Mouse (Mus musculus): ENCODE results near the gene Triobp. TPM values are rescaled to one million over a fixed set of nuclear protein-coding genes. Genes with fewer than 3 reads are reported as not detected.
"Not testable (repeated sequence)": the region's sequence is repeated elsewhere in the genome, so short reads cannot be mapped to it uniquely, and the experiment has no call there.

Triobp gene
- total RNA-seq, 4 experiments from 2014 or later = 121 to 175 (median 150) TPM

DNA sequence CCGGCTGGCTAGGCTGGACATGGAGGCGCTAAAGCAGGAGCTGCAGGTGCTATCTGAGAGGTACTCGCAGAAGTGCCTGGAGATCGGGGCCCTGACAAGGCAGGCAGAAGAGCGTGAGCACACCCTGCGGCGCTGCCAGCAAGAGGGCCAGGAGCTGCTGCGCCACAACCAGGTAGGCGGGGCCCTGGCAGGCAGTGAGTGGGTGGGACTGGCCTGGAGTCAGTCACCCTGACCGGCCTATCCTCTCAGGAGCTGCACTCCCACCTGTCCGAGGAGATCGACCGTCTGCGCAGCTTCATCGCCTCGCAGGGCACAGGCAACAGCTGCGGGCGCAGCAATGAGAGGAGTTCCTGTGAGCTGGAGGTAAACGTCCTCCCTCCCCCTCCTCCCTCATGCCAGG lies 54.5 kb downstream of the Triobp start:
- peak; percentile 81 for DNase-seq

DNA sequence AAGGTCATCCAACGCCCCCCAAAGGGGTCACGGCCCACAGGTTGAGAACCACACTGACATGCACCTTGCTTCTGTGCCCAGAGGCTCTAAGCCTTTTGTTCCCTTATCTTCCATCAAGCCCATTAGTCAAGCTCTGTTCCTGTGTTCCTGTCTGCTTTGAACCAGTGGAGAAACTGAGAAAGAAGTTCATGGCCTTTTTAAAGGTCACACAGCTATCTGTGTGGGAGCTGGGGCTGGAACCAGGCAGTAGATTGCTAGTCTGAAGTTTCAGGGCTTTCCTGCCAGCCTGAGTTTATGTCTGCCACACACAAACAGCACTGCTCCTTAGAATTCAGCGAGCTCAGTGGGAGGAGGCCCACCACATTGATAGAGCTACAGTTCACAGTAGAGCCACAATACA lies 55.6 kb downstream of the Triobp start:
- no peak for DNase-seq

DNA sequence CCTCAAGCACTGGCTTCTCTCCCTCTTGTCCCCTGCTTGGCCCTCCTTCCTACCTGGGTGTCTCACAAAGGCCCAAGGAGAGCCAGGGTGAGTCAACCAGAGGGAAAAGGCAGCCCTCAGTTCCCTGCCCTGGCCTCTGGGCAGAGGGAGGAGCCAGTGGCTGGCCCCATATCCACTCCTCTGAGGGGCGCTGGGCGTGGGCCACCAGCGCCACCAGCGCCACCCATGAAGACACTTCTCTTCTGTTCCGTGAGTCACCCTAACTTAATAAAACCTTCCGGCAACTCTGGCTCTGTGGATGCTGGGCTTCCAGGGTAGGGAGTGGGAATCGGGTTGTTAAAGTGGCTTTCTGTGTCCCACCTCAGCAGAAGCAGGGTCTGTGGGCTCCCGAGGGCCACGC lies 58.1 kb downstream of the Triobp start:
- no peak for DNase-seq

- no peak for DNase-seq
Observed at GRCm38 (mm10) chr15:79006638-79007037, 59.1 kb downstream of the Triobp start.

DNA sequence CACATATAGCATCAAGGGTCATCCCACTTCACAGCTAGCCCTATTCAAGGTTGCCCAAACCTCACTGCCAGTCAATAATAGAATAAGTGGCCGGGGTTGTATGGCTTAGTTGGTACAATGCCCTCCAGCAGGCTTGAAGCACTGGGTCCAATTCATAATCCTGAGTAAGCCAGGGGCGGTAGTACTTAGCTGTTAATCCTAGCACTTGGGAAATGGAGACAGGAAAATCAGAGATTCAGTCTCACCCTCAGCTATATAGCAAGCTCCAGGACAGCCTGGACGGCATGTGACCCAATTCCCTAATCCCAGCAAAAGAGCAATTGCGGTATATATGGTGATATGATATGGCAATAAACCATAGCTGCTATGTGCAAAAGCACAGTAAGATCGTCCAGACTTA lies 59.5 kb downstream of the Triobp start:
- DNase-seq = no peak

- not testable (repeated sequence) for DNase-seq
Observed at GRCm38 (mm10) chr15:79007836-79008235, 60.3 kb downstream of the Triobp start.

GRCm38 (mm10) chr15:79009734-79010133 lies 62.2 kb downstream of the Triobp start:
- no peak for DNase-seq

- DNase-seq = no peak
Observed at GRCm38 (mm10) chr15:79011550-79011949, 64.0 kb downstream of the Triobp start.

GRCm38 (mm10) chr15:79013382-79013781 lies 65.9 kb downstream of the Triobp start:
- no peak for DNase-seq

DNA sequence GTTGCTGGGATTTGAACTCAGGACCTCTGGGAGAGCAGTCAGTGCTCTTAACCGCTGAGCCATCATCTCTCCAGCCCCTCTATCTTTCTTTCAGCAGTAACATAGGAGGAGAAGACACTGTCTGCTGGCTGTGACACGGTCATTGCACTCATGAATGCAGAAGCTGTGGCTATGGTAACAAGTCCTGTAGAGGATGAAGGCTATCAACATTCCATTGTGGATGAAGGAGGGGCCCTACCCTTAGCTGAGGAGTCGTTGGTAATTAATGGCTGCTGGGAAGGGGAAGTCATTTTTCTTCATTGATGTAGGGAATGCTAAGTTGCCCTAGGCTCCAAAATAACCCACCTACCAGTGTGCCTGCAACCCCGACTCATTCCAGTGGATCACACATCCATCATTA lies 70.7 kb downstream of the Triobp start:
- no peak for DNase-seq

GRCm38 (mm10) chr15:79018886-79019285 lies 71.4 kb downstream of the Triobp start:
- DNase-seq = no peak

- DNase-seq = no peak
Observed at GRCm38 (mm10) chr15:79022671-79023230, 75.2 kb downstream of the Triobp start.

DNA sequence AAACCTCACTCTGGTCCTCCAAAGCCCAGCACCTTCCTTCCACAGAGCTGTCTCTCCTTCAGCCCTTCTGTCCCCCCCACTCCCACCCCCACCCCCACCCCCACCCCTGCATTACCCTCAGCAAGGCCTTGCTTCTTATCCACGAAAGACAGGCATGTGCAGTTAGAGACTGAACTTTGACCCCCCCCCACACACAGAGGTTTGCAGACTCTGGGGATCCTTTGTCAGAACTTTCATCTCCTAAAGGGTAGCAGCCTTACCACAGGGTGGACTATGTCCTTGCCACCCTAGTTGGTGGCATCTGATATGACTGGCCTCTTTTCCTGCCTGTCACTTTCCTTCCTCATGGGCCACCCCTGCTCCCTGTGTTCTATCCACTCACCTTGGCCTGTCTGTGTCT lies 75.8 kb downstream of the Triobp start:
- DNase-seq = no peak

- DNase-seq = no peak
Observed at GRCm38 (mm10) chr15:79025687-79026308, 78.3 kb downstream of the Triobp start.

DNA sequence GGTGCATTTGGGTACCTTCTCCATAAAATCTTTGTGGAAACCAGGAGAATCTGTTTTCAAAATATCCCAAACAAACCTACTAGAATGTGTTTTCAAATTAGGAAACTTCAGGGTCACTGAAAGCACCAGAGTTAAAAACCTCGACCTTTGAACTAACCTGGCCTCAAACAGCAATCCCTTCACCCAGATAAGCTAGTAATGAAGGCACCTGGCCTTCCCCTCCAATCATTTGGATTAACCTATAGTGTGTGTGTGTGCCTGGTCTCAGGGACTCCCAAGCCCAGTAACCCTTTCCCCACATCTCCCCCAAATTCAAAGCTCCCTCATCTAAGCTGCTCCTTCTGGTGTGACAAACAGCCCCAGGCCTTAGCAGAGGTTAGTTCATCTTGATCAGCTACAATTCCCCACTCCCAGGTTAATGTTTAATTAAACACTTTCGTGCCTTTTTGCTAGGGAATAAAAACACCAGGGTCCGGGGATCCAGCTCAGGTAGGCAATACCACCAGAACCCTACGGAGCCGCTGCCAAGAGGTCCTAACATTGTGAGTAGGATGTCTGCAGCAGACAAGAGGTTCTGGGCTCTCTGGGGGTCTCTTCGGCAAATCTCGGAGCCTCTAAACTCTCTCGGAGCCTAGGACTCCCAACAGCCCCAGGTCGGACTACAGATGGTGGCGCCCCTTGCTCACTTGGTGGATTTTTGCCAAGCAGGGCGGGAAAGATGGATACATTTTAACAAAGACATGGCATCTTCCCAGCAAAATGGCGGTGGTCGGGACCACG lies 79.2 kb downstream of the Triobp start:
- no peak for DNase-seq

DNA sequence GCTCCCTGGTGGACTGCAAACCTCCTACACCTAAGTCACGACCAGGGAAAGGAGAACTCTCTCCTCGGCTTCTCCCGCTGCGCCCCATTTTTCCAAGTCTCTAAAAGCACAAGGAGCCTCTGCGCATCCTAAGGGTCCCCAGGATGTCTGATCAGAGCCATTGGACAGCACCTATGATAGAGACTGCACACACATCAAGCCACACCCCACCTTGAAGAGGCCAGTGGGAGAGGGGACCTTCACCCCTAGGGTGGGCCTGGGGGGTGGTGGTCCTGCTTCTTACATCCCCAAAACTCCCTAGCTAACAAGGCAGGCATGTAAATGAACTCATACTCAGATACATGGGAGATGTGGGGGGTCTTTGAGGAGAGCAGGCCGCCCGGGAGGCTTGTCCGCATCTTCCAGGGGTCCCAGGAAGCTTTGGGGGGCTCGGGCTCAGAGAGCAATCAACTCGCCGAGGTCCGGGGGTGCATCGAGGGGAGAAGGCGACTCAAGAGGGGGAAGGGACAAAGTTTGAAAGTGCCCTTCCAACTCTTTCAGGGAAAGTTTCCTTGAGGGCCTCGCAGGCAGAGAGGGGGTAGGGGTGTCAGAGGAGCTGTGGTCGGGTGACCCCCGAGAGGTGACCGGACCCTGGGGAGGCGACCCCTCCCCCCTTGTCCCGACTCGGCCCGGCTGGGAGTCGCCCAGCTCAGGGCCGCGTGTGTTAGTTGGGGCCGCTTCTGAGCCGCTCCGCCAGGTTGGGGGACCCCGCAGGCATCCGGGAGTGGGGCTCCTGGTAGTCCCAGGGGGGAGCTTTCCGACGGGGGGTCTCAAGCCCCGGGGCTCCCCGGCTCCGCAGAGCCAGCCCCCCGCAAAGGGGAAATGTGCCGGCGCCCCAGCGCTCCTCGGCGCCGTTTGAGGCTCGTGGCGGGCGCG lies 80.0 kb downstream of the Triobp start:
- DNase-seq = no peak

GRCm38 (mm10) chr15:79028237-79028738 lies 80.8 kb downstream of the Triobp start, which contains the start of gene H1f0:
Gene H1f0, plus strand, starts transcription at chr15:79028450.
- peak; percentile 89 for DNase-seq

GRCm38 (mm10) chr15:79028823-79029484 lies 81.4 kb downstream of the Triobp start:
- no peak for DNase-seq

- DNase-seq = no peak
Observed at GRCm38 (mm10) chr15:79029519-79030241, 82.2 kb downstream of the Triobp start.

DNA sequence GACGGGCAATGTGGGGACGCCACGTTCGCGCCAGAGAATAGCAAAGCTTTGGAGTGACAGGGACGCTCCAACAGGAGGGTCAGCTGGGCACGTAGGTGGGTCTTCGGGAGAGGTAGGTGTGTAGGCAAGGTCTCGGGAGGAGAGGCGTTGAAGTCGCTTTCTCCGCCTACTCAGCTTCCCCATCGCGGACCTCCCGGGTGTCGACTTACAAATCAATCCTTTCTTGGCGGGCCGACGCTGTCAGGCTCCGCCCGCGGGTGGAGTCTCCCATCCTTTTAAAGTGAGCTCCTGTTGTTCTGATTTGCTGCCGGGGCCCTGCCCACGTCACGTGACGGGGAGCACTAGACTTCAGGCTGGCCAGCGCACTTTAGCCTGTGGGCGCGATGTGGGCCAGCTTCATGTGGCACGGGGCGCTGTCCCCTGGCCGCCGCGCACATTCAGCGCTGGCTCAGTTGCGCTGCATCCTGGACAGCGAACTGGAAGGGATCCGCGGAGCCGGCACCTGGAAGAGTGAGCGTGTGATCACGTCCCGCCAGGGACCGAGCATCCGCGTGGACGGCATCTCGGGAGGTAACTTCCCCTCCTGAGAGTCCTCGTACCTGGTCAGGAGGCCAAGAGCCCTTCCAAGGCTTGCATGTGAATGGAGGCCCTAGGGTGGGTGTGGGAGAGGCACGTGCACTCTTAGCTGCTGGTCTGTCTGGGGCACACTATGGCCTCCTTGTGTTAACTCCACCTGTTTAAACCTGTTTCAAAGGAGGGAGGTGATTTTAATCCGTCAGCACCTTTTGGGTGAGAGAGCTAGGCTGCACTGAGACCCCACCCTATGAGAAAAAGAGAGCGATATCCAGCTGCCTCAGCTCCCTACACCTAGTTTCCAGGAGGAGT lies 83.3 kb downstream of the Triobp start:
- DNase-seq = peak; percentile 93
